Mouse (Mus musculus): ENCODE measurements at regions not wholly inside any gene's neighbourhood (a gene's known extent, or its start where the extent isn't known, plus 50 kb on each side); places are given as distances from the start of the nearest gene placed in this dataset.

DNA sequence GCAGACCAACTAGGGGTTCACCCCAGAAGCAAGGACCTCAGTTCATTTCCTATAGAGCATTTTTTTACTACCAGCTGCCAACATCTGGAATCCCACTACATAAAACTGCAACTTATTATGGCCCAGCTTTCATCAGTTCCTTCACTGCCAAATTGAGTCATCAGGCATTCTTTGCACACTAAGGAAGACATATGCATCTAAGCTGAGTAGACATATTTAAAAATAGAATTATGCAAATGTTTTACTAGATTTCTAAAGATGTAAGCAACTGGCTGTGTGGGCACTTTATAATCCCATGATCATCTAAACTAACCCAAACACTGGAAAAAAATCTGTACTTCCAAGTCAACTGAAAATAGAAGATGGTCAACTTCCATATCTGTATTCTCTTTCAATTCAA lies 415.9 kb upstream of the Rarb start:
- no peak for DNase-seq

DNA sequence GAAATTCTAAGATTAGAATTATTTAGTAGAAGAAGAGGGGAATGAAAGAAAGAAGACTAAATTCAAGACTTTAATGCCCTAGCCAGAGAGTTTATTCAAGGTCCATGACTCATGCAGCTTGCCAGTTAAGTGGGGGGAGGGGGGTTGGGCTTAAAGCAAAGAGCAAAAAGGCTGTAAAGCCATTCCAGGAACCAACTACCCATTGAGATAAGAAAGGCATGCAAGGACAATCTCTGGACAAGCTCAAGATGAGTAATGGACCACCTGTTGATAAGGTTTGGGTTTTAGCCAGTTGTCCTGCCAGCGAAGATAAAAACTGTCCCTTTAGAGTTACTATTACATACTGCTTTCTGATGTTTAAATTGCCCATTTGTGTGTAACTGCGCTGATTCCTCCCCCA lies 392.5 kb upstream of the Rarb start:
- no peak for DNase-seq

DNA sequence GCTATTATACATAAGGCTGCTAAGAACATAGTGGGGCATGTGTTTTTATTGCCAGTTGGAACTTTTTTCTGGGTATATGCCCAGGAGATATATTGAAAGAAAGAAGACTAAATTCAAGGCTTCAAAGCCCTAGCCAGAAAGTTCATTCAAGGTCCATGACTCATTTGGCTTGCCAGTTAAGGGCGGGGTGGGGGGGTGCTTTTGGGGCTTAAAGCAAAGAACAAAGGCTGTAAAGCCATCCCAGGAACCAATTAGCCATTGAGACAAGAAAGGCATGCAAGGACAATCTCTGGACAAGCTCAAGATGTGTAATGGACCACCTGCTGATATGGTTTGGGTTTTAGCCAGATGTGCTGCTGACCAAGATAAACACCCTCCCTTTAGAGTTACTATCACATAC lies 386.7 kb upstream of the Rarb start:
- no peak for DNase-seq

DNA sequence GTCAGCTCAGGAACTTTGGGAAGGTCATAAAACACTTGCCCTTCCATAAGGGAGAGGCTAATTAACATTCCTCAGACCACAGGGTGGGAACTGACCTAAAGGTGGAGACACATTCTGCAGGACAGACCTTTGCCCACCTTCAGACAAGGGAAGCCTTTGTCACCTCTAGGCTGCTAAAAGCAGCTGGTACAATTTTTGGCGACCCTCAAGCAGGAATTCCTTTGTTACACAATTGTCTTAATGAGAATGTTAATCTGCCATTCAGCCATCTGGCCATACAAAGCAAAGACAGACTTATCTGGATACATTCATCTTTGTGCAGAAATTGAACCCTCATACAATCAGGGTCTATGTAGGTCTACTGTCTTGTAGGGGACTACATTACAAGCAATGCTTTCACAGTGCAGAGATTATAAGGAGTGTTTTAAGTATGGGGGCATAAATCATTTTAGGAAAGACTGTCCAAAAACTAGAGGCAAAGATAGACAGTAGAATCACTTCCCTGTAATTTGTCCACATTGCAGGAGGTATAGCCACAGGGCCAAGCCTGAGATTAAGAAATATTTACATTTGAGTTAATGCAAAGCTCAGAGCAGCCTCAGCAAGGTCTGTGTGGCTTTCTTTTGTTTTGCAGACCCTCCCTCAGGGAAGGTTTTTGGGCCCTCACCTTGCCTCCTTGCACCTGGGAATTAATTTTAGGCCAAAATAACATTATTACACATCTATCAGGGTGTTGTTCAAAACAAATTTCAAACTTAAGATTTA lies 384.5 kb upstream of the Rarb start:
- no peak for DNase-seq

DNA sequence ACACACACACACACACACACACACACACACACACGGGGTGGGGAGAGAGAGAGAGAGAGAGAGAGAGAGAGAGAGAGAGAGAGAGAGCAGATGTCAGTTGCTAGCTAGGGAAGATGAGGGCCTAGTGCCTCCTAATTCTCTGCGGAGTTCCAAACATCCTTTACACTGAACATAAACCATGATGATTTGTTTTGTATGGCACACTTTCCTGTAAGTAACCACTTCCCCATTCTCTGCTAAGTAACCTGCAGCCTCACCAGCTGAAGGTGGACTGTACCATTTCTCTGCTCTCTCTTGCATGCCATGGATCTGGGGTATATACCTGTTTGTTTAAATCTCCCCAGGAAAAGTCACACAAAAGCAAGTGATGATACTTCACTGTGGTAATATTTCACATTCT lies 374.0 kb upstream of the Rarb start:
- DNase-seq = no peak

DNA sequence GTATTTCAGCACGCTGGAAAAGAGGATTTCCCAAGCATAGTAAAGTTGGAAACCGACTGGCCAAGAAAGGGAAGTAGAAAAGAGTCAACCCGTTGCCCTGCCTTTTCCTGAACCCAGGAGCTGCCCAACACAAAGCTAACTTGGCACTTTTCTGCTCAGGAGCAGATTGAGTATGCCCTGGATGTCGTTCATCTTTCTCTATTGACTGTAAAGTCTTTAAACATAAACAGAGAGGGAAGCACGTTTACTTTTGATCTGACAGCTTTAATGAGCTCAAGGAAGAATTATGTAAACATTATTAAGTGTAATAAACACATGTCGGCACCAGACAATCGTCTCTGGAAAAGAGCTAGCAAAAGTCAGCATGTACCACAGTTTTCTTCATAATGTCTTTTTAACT lies 354.3 kb upstream of the Rarb start:
- no peak for DNase-seq

DNA sequence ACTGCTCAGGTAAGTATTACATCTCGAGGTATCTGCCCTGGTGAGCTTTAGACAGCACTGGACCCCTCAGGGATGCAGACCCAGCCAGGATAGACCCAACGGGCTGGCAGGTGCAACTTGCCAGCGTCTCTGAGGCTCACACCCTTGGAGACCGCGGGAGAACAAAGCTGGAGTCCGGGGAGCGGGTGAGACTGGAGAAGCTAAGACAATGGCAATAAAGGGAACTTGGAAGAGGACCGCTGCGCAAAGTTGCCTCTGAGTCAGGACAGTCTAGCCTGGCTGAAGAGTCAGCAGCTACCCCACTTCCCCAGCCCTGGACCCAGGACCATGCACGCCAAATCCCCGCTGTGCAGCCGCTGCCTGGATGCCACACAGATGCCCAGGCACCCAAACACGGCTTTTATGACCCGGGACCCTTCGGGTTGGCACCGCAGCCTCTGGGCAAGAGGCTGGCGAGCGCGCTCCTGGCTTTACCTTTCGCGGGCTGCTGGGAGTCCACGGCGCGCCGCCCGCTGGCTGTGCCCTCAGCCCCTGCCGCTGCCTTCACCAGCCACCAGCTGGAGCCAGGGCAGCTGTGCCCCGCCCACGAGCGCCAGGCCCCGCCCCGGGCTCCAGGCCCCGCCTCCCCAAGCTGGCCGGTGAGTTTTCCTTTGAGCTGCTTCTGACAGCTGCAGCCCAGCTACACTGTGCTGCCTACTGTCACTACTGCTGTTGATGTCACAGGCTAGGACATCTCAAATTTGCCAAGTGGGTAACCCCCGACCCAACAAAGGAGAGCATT lies 353.6 kb upstream of the Rarb start:
- DNase-seq = peak; percentile 49

DNA sequence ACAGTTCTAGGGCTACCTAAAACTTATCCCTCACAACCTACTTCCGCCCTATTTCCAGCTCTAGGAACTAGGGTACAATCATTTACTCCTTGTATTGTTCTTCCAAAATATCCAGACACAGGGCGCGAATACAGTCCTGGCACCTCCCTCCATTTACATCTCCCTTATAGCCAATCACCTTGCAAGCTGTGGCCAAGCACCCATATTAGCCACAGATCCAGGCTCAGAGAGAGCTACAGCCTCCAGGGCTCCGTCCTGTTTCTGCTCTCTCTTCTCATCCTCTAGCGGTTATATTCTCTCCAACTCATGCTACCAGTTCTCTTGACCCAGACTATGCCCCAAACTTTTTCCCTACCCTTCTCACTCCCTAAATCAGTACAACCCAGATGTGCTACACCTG lies 352.9 kb upstream of the Rarb start:
- no peak for DNase-seq

DNA sequence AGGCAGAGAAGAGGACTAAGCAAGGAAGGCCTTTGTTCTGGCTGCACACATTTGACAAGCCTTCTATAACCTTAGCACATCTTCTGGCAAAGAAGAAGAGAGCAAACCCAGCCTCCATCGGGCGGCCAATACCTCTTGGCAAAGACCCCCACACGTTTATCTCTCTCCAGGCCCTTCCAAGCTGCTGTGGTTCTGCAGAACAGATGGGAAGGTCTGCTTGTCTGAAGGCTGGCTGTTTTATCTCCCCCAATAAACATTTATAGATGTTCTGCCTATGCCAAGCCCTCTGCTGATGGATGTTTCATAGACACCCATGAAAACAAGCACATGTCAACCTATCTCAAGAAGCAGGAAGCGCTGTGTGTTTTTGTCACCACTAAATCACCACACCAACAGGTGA lies 339.4 kb upstream of the Rarb start:
- DNase-seq = no peak

DNA sequence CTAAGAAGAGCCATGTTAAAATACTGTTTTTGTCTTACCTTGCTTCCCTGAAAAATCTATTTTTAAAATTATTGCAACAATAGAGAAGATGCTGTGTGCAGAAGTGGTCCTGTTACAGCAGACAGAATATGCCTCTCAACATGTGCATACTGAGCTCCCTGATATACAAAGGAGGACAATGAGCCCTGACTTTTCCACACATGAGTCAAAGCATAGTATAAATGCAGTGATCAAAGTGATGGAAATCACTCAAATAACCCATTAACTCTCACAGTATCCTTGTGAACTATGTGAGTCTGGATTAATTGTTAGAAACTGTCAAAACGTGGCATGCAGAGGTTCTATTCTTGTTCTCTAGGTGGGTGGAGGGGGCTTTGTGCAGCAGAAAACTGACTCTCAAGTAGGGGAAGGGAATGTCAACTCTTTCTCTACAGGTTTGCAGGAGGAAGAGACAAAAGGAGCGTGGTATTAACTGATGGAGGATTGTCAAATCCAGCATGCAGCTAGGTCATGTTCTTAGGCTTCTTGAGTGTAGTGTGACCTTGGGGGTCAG lies 337.5 kb upstream of the Rarb start:
- no peak for DNase-seq

DNA sequence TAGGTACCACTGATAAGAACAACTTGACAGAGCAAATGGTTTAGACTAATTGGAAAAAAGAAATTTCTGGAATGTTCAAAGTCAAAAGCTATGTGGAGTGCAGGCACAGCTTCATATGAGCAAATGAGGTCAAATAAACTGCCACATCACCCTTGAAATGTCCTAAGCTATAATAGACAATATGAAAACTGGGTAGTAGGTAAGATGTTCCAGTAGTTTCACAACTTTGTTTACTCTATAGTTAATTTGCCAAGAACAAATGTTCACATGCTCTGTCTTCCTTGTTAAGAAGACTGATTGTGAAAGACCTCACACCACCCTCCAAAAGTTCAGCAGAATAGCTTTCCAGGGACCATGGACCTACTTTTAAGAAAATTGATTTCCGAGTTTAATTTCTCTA lies 301.7 kb upstream of the Rarb start:
- no peak for DNase-seq

DNA sequence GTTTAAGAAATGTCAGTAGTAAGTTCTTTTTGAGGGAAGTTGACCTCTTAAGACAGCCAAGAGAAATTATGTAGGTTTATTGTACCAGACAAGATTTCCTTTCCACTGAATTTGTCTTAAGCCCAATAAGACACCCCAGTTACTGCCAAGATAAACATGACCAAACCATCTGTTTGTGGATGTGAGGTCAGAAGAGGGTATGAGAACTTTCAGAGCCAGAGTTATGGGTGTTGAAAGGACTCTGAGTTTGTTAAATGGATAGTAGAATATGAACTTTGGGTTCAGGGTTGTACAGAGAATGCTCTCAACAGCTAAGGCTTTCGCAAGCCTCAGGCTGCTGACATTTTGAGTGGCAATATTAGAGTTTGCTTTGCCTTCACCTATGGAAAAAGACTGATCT lies 287.7 kb upstream of the Rarb start:
- no peak for DNase-seq

DNA sequence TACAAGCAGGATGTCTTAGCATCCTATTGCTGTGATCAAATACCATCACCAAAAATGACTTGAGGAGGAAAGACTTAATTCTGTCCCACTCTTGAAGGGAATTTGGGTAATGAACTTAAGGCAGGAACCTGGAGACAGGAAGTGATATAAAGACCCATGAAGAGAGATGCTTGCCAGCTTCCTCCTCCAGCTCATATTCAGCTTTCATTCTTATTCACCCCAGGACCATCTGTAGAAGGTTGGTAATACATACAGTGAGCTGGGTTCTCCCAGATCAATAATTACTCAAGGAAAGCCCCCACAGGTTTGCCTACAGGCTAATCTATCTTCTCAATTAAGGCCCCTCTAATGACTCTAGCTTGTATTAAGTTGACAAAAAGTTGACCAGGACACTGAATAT lies 283.5 kb upstream of the Rarb start:
- no peak for DNase-seq

DNA sequence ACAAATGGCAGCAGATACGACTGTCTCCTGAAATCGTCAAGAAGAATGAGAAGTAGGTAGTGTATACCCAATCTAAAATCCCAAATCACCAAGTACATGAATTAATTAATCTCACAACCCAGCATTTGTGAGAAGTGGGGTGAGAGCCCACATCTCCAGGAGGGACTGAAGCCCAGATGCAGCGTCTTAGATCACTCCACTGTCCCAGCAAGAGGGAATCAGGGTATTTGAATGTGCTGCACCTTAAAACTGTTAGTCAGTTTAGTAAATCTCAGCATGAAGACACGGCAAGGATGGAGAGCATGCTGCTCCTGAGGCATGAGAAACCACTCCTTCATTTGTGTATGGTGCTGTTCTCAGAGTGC lies 271.6 kb upstream of the Rarb start:
- no peak for DNase-seq

DNA sequence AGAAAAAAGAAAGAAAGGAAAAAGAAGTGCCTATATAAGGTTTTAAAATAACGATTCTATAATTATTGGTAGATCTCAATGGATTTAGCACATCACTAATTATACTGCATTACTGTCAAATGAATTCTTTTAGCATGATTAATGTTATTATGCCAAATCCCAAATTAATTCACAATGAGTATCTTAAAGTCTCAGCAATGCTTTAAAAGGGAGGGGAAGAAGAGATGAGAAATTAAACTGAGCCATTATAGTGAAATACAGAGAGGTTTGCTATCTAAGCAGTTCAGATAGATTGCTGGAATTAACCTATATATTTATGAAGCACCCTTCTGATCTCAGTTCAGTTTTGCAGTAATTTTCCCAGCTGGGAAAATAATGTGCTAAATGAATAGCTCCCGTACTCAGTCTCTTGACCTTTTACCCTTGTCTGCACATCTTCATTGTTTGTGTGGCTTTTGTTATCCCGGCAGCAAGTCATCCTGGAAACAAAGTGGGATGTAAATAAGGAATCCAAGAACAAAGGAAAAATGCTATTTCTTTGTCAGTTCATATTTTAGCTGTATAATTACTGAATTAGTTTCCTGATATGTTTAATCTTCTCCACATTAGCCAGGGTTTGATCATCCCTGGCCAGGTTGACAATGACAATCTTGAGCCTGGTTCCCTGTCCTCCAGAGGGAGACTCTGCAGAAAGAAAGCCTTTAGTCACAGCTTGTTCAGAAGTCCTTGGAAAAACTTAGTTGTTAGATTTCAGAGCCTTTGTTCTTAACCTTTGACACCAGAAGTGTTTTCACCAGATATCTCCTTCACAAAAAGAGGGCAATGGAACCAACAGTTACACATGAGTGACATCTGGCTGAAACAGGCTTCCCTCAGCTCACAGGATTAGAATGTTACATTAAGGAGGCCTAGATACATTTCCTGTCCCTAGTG lies 270.9 kb upstream of the Rarb start:
- no peak for DNase-seq

DNA sequence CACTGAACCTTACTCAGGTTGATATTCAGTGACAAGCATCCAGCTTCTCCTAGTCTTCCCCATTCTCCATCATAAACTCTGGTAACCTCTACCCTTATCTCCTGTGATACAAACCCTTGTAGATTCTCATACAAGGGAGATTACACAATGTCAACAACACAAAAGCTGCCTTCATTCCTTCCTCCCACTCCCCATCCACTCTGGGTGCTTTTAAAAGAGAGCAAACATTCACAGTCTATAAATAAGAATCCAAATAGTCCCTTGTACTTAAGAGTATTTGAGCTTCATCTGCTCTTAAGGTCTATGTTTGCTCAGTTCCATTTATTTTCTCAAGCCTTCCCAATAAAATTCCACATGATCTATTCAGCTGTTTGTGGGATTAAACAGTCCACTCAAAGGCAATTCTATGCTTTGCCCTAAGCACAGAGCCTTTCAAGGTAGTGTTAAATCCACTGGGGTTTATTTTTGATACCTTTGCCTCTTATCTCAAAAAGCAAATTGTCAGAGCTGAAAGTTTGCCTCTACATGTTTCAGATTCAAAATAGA lies 270.2 kb upstream of the Rarb start:
- no peak for DNase-seq

DNA sequence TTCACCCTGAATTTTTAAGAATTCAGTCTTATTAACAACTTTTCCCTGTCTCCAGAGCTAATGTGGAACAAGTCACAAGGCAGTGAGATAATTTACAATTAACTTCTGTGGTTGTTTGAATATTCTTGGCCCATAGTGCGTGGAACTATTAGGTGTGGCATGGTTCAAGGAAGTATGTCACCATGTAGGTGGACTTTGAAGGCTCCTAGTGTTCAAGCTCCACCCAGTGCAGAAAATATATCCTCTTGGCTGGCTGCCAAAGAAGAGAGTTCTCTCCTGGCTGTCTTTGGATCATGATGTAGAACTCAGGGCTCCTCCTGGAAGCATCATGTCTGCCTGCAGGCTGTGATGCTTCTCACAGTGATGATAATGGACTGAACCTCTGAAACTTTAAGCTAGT lies 268.9 kb upstream of the Rarb start:
- DNase-seq = no peak

DNA sequence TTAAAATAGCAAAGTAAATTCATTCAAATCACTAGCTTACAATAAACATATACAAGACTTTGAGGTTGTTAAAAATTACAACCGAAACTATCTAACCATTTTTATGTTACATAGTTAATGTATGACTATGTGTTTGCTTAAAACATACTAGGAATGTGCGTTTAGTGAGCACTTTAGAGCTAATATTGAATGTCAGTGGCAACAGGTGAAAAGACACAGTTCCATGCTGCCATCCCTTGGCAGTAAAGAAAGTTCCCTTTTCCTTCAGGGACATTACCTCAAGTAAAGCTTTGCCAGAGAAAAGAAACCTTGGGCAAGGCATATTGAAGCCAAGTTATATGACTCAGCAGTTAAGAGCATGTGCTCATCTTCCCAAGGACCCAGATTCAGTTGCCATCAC lies 265.0 kb upstream of the Rarb start:
- DNase-seq = no peak

DNA sequence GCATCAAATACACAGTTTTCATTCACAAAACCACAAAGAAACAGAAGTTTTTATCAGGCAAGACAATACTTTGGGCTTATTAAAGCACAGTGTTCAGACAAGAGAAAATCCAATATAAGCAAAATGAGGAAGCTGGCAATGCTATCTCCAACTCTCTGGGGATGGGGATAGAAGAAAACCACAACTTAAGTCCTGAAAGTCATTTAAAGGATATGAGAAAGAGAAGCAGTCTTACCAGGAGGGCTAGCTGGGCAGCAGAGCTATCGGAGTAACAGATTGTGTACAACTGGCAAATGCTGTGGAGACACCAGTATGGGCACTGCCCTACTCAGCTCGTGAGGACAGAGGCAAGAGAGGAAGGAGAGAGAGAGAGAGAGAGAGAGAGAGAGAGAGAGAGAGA lies 262.9 kb upstream of the Rarb start:
- no peak for DNase-seq

DNA sequence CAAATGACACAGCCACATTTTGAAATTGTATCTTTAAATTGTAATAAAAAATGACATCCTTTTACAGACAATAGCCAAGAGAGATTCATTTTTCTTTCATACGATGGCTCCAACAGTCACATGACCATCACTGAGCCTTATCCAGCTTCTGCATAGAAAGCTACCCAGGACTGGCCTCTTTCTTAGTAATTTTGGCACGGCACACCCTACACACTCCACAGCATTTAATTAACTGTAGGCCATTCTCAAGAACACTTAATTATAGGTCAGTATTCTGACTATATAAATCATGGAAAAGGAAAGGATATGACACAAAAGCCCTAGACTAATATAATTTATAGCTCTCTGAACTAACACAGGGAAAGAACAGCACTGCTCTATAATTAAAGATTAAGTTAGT lies 260.6 kb upstream of the Rarb start:
- DNase-seq = no peak

DNA sequence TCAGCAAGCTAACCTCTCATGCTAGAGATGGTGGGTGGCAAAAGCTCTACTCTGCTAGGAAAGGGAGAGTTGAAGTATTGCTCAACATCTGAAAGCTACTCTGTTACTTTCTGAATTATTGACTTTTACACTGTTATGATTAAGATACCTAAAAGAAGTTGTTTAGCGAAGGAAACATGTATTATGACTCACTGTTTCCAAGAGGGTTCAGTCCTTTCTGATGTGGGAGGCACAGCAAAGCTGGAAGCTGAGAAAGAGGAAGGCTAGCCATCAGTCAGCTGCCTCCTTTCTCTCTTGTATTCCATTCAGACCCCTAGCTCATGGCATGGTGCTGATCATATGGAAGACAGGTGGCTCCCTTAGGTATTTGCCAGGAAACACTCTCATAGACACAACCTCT lies 242.4 kb upstream of the Rarb start:
- no peak for DNase-seq

DNA sequence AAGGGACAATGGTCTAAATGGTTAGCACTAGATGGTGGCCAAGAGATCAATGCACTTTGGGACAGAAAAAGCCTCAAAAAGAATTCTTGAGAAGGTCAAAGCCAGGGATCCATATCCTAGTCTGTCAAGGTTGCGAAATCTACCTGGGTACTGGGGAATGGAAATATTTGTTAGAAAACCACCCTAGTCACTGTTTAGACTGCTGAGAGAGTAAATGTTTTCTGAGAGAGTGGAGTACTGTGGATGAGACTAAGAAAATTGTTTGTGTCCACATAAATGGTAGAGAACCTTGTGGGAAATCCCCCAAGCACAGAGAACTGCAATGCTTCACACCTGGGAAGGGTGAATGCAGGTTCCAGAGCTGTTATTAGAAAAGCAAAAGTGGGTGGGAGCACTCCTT lies 239.5 kb upstream of the Rarb start:
- no peak for DNase-seq

DNA sequence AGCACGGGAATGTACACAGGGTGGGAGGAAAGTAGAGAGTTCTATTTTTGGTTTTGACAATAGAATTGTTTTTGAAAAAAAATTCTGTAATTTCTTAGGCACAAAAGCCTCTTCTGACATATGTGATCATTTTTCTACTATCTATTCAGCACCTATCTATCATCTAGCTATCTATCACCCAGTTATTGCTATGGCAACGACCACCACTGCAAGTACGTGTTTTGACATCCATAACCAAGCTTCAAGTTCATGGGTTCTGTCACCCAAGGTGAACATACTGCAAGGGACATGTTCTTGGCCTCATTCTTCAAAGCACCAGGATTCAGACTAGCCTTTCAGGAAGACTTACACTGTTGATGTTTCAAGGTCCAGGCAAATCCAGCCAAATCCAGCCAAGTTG lies 238.4 kb upstream of the Rarb start:
- no peak for DNase-seq
